Mouse (Mus musculus) testis, adult 2 months (tissue): ENCODE results near the gene Fstl3.
A peak's percentile ranks its signal among the peaks of the same experiment; 100 is the strongest.

Experiments
- CTCF ChIP-seq: fragments of 200-500 bp; IDR thresholded peaks from 2 replicates; pipeline ENCODE4 v1.5.1; 2012; ENCODE audit warnings: low read depth, mild to moderate bottlenecking, inconsistent platforms, low read length, moderate library complexity; ENCODE audit not compliant: control insufficient read depth, insufficient read depth, insufficient replicate concordance
- POLR2A ChIP-seq: fragments of 200-500 bp; IDR thresholded peaks from 2 replicates; pipeline ENCODE4 v1.6.1; 2012; ENCODE audit warnings: low read depth, mild to moderate bottlenecking, inconsistent platforms, low read length, moderate library complexity; ENCODE audit not compliant: control insufficient read depth

- TF ChIP-seq POLR2A, result 0 out of 2 replicates have a peak, but pooled peaks have one; percentile 17
- no peak for TF ChIP-seq CTCF
Observed at GRCm38 (mm10) chr10:79728323-79729249, 48.5 kb upstream of the Fstl3 start.
